Mouse (Mus musculus) MEL-GATA-1-ER (cell line): Measurements from ENCODE around the gene Ccdc144b.

ENCODE experiments used
- DNase-seq: peaks from one replicate; pipeline ENCODE4 v3.0.0-alpha.2; 2012; ENCODE audit warnings: low read depth; ENCODE audit errors: extremely low read depth

Ccdc144b gene

GRCm38 (mm10) chr3:35963401-35963800 is 89.9 kb downstream of the Ccdc144b start:
- DNase-seq: no peak

DNA sequence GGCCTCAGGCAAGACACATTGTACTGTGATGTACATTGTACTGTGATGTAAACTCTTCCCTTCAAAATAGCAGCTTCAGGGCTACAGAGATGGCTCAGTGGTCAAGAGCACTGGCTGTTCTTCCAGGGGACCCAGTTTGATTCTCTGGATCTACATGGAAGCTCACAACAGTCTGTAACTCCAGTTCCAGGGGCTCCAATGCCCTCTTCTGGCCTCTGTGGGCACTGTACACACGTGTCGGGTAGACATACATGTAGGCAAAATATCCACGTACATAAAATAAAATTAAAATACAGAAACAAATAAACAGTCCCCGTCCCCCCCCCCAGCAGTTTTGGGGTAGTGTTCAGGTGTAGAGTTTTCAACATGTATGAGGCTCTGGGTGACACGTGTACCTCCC is 90.4 kb downstream of the Ccdc144b start:
- DNase-seq: no peak
